Mouse (Mus musculus) hindbrain, postnatal 0 days (tissue): ENCODE results near the gene Tec. TPM values are rescaled to one million over a fixed set of nuclear protein-coding genes. Genes with fewer than 3 reads are reported as not detected.
A peak's percentile ranks its signal among the peaks of the same experiment; 100 is the strongest.

Experiments used
- ATAC-seq: fragments of 200-750 bp; cut with Nextera tagmentation; 2 replicates; pipeline ENCODE4 v1.8.0; 2017; ENCODE audit warnings: mild to moderate bottlenecking, moderate TSS enrichment, moderate library complexity
- DNase-seq: peaks from one replicate; pipeline ENCODE4 v3.0.0-alpha.2; 2015; ENCODE audit warnings: low spot score
- H3K27ac ChIP-seq: fragments of 300-500 bp; sonication (generic); 2 replicates; pipeline ENCODE4 v1.5.1; 2014; ENCODE audit warnings: mild to moderate bottlenecking
- H3K27me3 ChIP-seq: fragments of 300-500 bp; sonication (generic); 2 replicates; pipeline ENCODE4 v1.6.1; 2014; ENCODE audit warnings: low read length, mixed read lengths; ENCODE audit not compliant: insufficient read depth
- H3K36me3 ChIP-seq: fragments of 300-500 bp; sonication (generic); 2 replicates; pipeline ENCODE4 v1.6.1; 2014; ENCODE audit warnings: low read length, mixed read lengths; ENCODE audit not compliant: insufficient read depth
- H3K4me1 ChIP-seq: fragments of 300-500 bp; sonication (generic); 2 replicates; pipeline ENCODE4 v1.6.1; 2014; ENCODE audit warnings: antibody characterized with exemption, low read length, mixed read lengths; ENCODE audit not compliant: insufficient read depth
- H3K4me2 ChIP-seq: fragments of 300-500 bp; sonication (generic); 2 replicates; pipeline ENCODE4 v1.6.1; 2014; ENCODE audit warnings: low read depth, mild to moderate bottlenecking, low read length, moderate library complexity, mixed read lengths
- H3K4me3 ChIP-seq: fragments of 300-500 bp; sonication (generic); 2 replicates; pipeline ENCODE4 v1.5.1; 2014; ENCODE audit warnings: low read length
- H3K9ac ChIP-seq: fragments of 300-500 bp; sonication (generic); replicated peaks from 2 replicates; pipeline ENCODE4 v1.6.1; 2014; ENCODE audit warnings: mild to moderate bottlenecking, low read length, moderate library complexity, mixed read lengths
- H3K9me3 ChIP-seq: fragments of 300-500 bp; sonication (generic); 2 replicates; pipeline ENCODE4 v1.6.1; 2016; ENCODE audit warnings: low read length, mixed read lengths
- CTCF ChIP-seq: IDR thresholded peaks from 2 replicates; pipeline ENCODE4 v1.5.1; 2016; ENCODE audit warnings: antibody characterized with exemption, control low read depth, low read depth
- WGBS: fragments of 180-500 bp; shearing (Covaris S2); extraction: QIAGEN DNeasy Blood & Tissue Kit; methylation state at CpG from one replicate; pipeline ENCODE4 v1.1.7; 2014; 5-methylcytosine and 5-hydroxymethylcytosine counted together
- polyA plus RNA-seq: library from polyadenylated mRNA; unstranded; fragments of >200 nt; fragmentation: Nextera tagmentation; extraction: Ambion mirVana; gene quantifications from 2 replicates; pipeline ENCODE4 v1.2.1, GENCODE M21; 2015
- total RNA-seq: library from RNA; depleted of rRNA; stranded (reverse); fragments of >200 nt; gene quantifications from 2 replicates; pipeline ENCODE4 v1.2.3, GENCODE M21; 2014

Gene Tec
- total and polyA plus RNA-seq, 2 experiments from 2014 or later: 3.0 to 3.6 TPM

- H3K4me2 ChIP-seq: no peak overlapping the region
- no peak for ATAC-seq
- H3K27ac ChIP-seq: no peak overlapping the region
- WGBS: 74% methylated on average over 4 of the region's 4 CpGs
- no peaks in the 10 kb centered on the region for H3K27me3 ChIP-seq
- H3K9ac ChIP-seq: no peak overlapping the region
- TF ChIP-seq CTCF: no peak
- H3K36me3 ChIP-seq: no peaks in the 10 kb centered on the region
- no peaks in the 10 kb centered on the region for H3K4me1 ChIP-seq
- no peak for DNase-seq
- H3K4me3 ChIP-seq: no peak overlapping the region
- no peaks in the 10 kb centered on the region for H3K9me3 ChIP-seq
Measured at GRCm38 (mm10) chr5:72791386-72791785, 76.9 kb downstream of the Tec start.

- H3K4me2 ChIP-seq: no peak overlapping the region
- WGBS: 74% methylated on average over 4 of the region's 4 CpGs
- ATAC-seq: no peak
- no peak; the same call in 1 of the 2 replicates for TF ChIP-seq CTCF
- DNase-seq: no peak
- no peak overlapping the region for H3K27ac ChIP-seq
- no peak overlapping the region for H3K9ac ChIP-seq
- no peaks in the 10 kb centered on the region for H3K36me3 ChIP-seq
- no peaks in the 10 kb centered on the region for H3K9me3 ChIP-seq
- H3K27me3 ChIP-seq: no peaks in the 10 kb centered on the region
- H3K4me1 ChIP-seq: no peaks in the 10 kb centered on the region
- H3K4me3 ChIP-seq: no peak overlapping the region
Measured at GRCm38 (mm10) chr5:72785451-72785850, 82.8 kb downstream of the Tec start.

- no peak overlapping the region for H3K9ac ChIP-seq
- TF ChIP-seq CTCF: no peak
- DNase-seq (no peak), ATAC-seq (no peak)
- H3K4me1 ChIP-seq: no peaks in the 10 kb centered on the region
- no peaks in the 10 kb centered on the region for H3K9me3 ChIP-seq
- H3K4me2 ChIP-seq: no peak overlapping the region
- no peaks in the 10 kb centered on the region for H3K36me3 ChIP-seq
- H3K27ac ChIP-seq: no peak overlapping the region
- H3K4me3 ChIP-seq: no peak overlapping the region
- WGBS: 80% methylated on average over 3 of the region's 3 CpGs
- H3K27me3 ChIP-seq: no peaks in the 10 kb centered on the region
Measured at GRCm38 (mm10) chr5:72784719-72785118, 83.6 kb downstream of the Tec start.

- no peaks in the 10 kb centered on the region for H3K4me1 ChIP-seq
- no peak overlapping the region for H3K4me2 ChIP-seq
- 87% methylated on average over 8 of the region's 8 CpGs for WGBS
- H3K9me3 ChIP-seq: no peaks in the 10 kb centered on the region
- no peak overlapping the region for H3K4me3 ChIP-seq
- no peak for DNase-seq
- no peak for ATAC-seq
- H3K27me3 ChIP-seq: no peaks in the 10 kb centered on the region
- no peaks in the 10 kb centered on the region for H3K36me3 ChIP-seq
- H3K9ac ChIP-seq: no peak overlapping the region
- no peak for TF ChIP-seq CTCF
- H3K27ac ChIP-seq: no peak overlapping the region
Measured at GRCm38 (mm10) chr5:72783957-72784356, 84.3 kb downstream of the Tec start.

- DNase-seq: no peak
- H3K36me3 ChIP-seq: no peaks in the 10 kb centered on the region
- WGBS: 93% methylated on average over 7 of the region's 7 CpGs
Measured at GRCm38 (mm10) chr5:72783123-72783522, 85.2 kb downstream of the Tec start.

GRCm38 (mm10) chr5:72781776-72782175 lies 86.5 kb downstream of the Tec start:
- Histone ChIP-seq H3K4me2 (no peak overlapping the region), H3K4me1 (no peaks in the 10 kb centered on the region), H3K36me3 (no peaks in the 10 kb centered on the region), H3K27me3 (no peaks in the 10 kb centered on the region), H3K27ac (no peak overlapping the region), H3K9me3 (no peaks in the 10 kb centered on the region), H3K4me3 (no peak overlapping the region), H3K9ac (no peak overlapping the region)
- no peak for TF ChIP-seq CTCF
- no peak for DNase-seq
- WGBS: 88% methylated on average over 11 of the region's 11 CpGs
- no peak for ATAC-seq

More at GRCm38 (mm10) chr5:72783123-72783522, 85.2 kb downstream of the Tec start:
- Histone ChIP-seq H3K27me3 (no peaks in the 10 kb centered on the region), H3K4me1 (no peaks in the 10 kb centered on the region), H3K9ac (no peak overlapping the region), H3K4me2 (no peak overlapping the region), H3K4me3 (no peak overlapping the region), H3K27ac (no peak overlapping the region), H3K9me3 (no peaks in the 10 kb centered on the region)
- ATAC-seq: no peak
- no peak for TF ChIP-seq CTCF

- no peaks in the 10 kb centered on the region for H3K27me3 ChIP-seq
- no peak overlapping the region for H3K4me3 ChIP-seq
- WGBS: 56% methylated on average over 2 of the region's 2 CpGs
- no peaks in the 10 kb centered on the region for H3K9me3 ChIP-seq
- TF ChIP-seq CTCF: no peak
- DNase-seq: peak; percentile 31
- no peak overlapping the region; the same call in 1 of the 2 replicates for H3K27ac ChIP-seq
- no peaks in the 10 kb centered on the region for H3K4me1 ChIP-seq
- no peaks in the 10 kb centered on the region for H3K36me3 ChIP-seq
- ATAC-seq: 0 out of 2 replicates have a peak, but pooled peaks have one; percentile 51
- no peak overlapping the region for H3K4me2 ChIP-seq
- H3K9ac ChIP-seq: no peak overlapping the region
Measured at GRCm38 (mm10) chr5:72776595-72776994, 91.7 kb downstream of the Tec start.
